In the genomic region with DNA sequence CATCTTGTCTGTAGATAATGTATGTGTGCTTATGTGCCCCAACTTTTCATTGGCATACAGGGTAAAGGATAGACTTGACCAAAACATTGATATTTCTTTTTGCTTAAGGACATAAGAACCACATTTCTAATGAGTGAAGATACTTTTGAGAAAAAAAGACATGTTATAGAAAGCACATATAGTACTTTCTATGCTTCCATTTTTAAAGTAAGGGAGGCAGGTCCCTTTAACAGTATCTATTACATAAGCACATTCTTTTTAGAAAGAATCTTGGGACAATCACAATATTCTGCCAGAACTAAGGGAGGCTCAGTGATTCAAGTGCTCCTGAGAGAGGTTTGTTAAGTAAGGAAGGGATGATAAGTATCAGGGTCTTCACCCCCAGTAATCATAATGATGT, we compare ENCODE assay signal across 20 mouse cellular contexts. TPM values are rescaled to one million over a fixed set of nuclear protein-coding genes. Genes with fewer than 3 reads are reported as not detected.
DNase-seq lines count a peak whose midpoint lies in the region; TF ChIP-seq lines count a peak whose summit lies in the region.
"Had no signal": no experiment of that assay in that cellular context is flagged by ENCODE, and none has a peak within 500 bp of the region (broad histone marks: within the 10 kb centered on the region; RNA-seq: fewer than 3 reads in every experiment).

Gene 4932429P05Rik, plus strand, starts transcription at position 301 of the 400 bp plus-strand sequence.

- H3K27ac ChIP-seq in testis, adult 2 months (ENCODE audit: control insufficient read depth, insufficient read depth, low read depth, low read length) = no peak within 1 kb of the TSS

- no peaks in the 10 kb centered on the region for H3K27me3 ChIP-seq in testis, adult 2 months (ENCODE audit: control insufficient read depth, insufficient read depth, low read length)
- H3K27me3 ChIP-seq: CH12.LX had no signal

- no peaks in the 10 kb centered on the region for H3K36me3 ChIP-seq in testis, adult 2 months (ENCODE audit: control insufficient read depth, insufficient read depth, low read length)
- H3K36me3 ChIP-seq: G1E had no signal

- H3K4me3 ChIP-seq in testis, adult 2 months (ENCODE audit: control insufficient read depth, low read depth, low read length) = peak within 1 kb of the TSS; percentile 27; the same call in 1 of the 2 replicates

- TF ChIP-seq CTCF in testis, adult 2 months (IDR thresholded peaks at IDR 0.05; ENCODE audit: control insufficient read depth, insufficient read depth, insufficient replicate concordance, low read depth, low read length) = no peak

- DNase-seq in testis, postnatal 14 days (ENCODE audit: low spot score) = no peak
- DNase-seq: adrenal gland, adult 2 months; adrenal gland, adult 8-10 months; adrenal gland, postnatal 10 days; adrenal gland, postnatal 14 days; adrenal gland, postnatal 25 days; adrenal gland, postnatal 36 days; B cell, adult 2 months; cerebellum, adult 11 months; cerebellum, adult 11-12 months; cerebellum, adult 18-20 months; cerebellum, adult 2 months had no signal

- no peak for TF ChIP-seq POLR2A in testis, adult 2 months (IDR thresholded peaks at IDR 0.05; ENCODE audit: control insufficient read depth, low read depth, low read length)

- no peaks in the 10 kb centered on the region for H3K4me1 ChIP-seq in testis, adult 2 months (ENCODE audit: control insufficient read depth, insufficient read depth, low read length)

RNA-seq across cellular contexts. Expression of gene 4932429P05Rik, which starts in this region (rescaled TPM):
- polyA plus RNA-seq in testis, adult 2 months (2012; rRNA removed) = 1.0 and 1.2 TPM in 2 replicates
- polyA plus RNA-seq: activated CD4-positive, CD25-positive, alpha-beta regulatory T cell, adult 4 months; adrenal gland, adult 2 months; brain, embryonic 14.5 days; C2C12; CD4-positive, CD25-positive, alpha-beta regulatory T cell, adult 4 months; cerebellum, adult 2 months; G1E; Patski had no signal
